Mouse (Mus musculus) lung, postnatal 0 days (tissue): ENCODE results near the gene Med12l.

Experiments
- CTCF ChIP-seq: IDR thresholded peaks from 2 replicates; pipeline ENCODE4 v1.5.1; 2016; ENCODE audit warnings: antibody characterized with exemption, mild to moderate bottlenecking
- EP300 ChIP-seq: IDR thresholded peaks from 2 replicates; pipeline ENCODE4 v1.6.1; 2016; ENCODE audit warnings: antibody characterized with exemption, mild to moderate bottlenecking, control low read depth

GRCm38 (mm10) chr3:59225411-59225810 is 219.8 kb downstream of the Med12l start:
- TF ChIP-seq CTCF (no peak), EP300 (no peak)
